Mouse (Mus musculus): ENCODE results near the gene Galt. TPM values are rescaled to one million over a fixed set of nuclear protein-coding genes. Genes with fewer than 3 reads are reported as not detected.
"Not testable (repeated sequence)": the region's sequence is repeated elsewhere in the genome, so short reads cannot be mapped to it uniquely, and the experiment has no call there.

Gene Galt
- polyA plus RNA-seq, 1 experiment from 2014 or later: 18.2 TPM

GRCm38 (mm10) chr4:41775840-41776239 is 20.8 kb downstream of the Galt start:
- H3K4me3 ChIP-seq (ENCODE audit: inconsistent target); H3K36me3 ChIP-seq (ENCODE audit: inconsistent target); H3K79me2 ChIP-seq (ENCODE audit: inconsistent target); H3K27ac ChIP-seq: not testable (repeated sequence)
- 100% methylated on average over 1 of the region's 1 CpGs for WGBS (ENCODE audit: missing documents)

DNA sequence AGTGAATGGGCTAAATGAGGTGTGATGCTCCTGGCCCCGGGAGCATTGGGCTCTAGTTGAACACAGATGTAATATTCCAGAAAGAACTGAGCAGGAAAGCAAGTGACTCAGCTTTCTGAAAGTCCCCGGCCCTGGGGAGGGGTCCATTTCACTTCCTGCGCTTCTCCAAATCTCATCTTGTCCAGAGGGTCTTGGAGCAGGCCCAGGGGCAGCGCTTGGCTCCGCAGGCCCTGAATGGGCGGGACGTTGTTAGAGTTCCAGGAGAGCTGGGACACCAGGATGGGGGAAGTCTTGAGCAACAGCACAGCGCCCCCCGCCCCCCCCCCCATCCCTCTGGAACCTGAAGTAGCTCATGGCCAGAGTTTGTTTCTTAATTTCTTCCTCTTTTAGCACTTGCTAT is 26.2 kb downstream of the Galt start:
- 50% methylated on average over 1 of the region's 9 CpGs for WGBS (ENCODE audit: missing documents)
- H3K36me3 ChIP-seq (ENCODE audit: inconsistent target); H3K27ac ChIP-seq; H3K4me3 ChIP-seq (ENCODE audit: inconsistent target); H3K79me2 ChIP-seq (ENCODE audit: inconsistent target): not testable (repeated sequence)

DNA sequence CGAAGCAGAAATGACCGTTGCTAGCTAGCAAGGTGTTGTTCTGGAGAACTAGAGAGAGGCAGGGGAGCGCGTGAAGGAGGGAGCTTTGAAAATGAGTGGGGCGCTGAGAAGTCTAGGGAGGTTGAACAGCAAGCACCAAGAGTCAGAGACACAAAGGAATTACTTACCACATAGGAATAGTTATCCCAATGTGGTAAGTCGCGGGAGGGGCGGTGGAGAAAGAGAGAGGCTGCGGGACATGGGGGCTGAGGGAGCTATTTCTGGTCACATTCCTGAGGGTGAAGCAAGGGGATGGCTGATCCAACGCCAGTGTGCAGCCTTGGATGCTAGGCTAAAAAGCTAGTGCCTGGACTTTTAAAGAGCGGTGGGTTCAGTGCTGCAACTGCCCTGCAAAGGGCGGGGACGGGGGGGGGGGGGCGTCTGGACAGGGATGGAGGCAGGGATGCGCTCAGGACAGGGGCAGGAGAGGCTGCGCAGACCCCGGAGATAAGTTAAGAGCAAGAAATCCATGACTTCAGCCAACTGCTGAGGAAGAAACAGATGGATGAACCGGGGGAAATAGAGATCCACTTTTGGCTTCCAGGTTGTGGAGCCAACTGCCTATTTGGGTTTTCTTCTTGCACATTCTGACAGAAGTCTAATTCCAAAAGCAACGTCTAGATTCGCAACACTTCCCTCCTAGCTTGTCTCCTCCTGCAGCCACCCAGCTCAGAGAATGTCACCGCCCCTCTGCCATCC is 26.9 kb downstream of the Galt start:
- H3K27ac ChIP-seq; H3K79me2 ChIP-seq (ENCODE audit: inconsistent target); H3K4me3 ChIP-seq (ENCODE audit: inconsistent target); H3K36me3 ChIP-seq (ENCODE audit: inconsistent target): not testable (repeated sequence)
- WGBS (ENCODE audit: missing documents): 32% methylated on average over 11 of the region's 21 CpGs

- not testable (repeated sequence) for H3K27ac ChIP-seq; H3K36me3 ChIP-seq (ENCODE audit: inconsistent target); H3K4me3 ChIP-seq (ENCODE audit: inconsistent target); H3K79me2 ChIP-seq (ENCODE audit: inconsistent target)
- 100% methylated on average over 2 of the region's 4 CpGs for whole genome bisulfite sequencing (ENCODE audit: missing documents)
Measured at GRCm38 (mm10) chr4:41782711-41783110, 27.7 kb downstream of the Galt start.

- not testable (repeated sequence) for H3K36me3 ChIP-seq (ENCODE audit: inconsistent target); H3K27ac ChIP-seq; H3K79me2 ChIP-seq (ENCODE audit: inconsistent target); H3K4me3 ChIP-seq (ENCODE audit: inconsistent target)
- WGBS (ENCODE audit: missing documents): no CpG with 5 or more reads among the region's 3 CpGs
Measured at GRCm38 (mm10) chr4:41783197-41783596, 28.2 kb downstream of the Galt start.

Other genes with a start within 250 kb of the Galt start
- 0.22 TPM in 1 of 3 replicates, not detected in the others for gene 1110017D15Rik, start 237.9 kb upstream of the Galt start, polyA plus RNA-seq (2018)
- gene Fam219a, start 185.7 kb upstream of the Galt start, polyA plus RNA-seq (2018): 53.0 to 79.9 TPM (median 67.6 TPM) in 3 replicates
- 0.25 to 1.1 TPM (median 0.45 TPM) in 3 replicates for gene Dnaic1, start 185.5 kb upstream of the Galt start, polyA plus RNA-seq (2018)
- 1.2 to 3.7 TPM (median 1.6 TPM) in 3 replicates for gene Enho, start 114.9 kb upstream of the Galt start, polyA plus RNA-seq (2018)
- not detected in 3 replicates for gene Cntfr, start 58.1 kb upstream of the Galt start, polyA plus RNA-seq (2018)
- gene Il11ra1, start 55.2 kb upstream of the Galt start, polyA plus RNA-seq (2018): 34.7 to 49.1 TPM (median 47.4 TPM) in 3 replicates
- 6.4 to 25.9 TPM (median 19.8 TPM) in 3 replicates for gene Rpp25l, start 41.7 kb upstream of the Galt start, polyA plus RNA-seq (2018)
- gene Dctn3, start 32.1 kb upstream of the Galt start, polyA plus RNA-seq (2018): 34.4 to 93.4 TPM (median 69.6 TPM) in 3 replicates
- gene Arid3c, start 24.1 kb upstream of the Galt start, polyA plus RNA-seq (2018): not detected in 3 replicates
- 37.5 to 72.4 TPM (median 70.3 TPM) in 3 replicates for gene Sigmar1, start 929 bp downstream of the Galt start, polyA plus RNA-seq (2018)
- 1.1 to 3.3 TPM in 2 of 3 replicates, not detected in the other for gene Ccl27a, start 19.0 kb downstream of the Galt start, polyA plus RNA-seq (2018)
- gene Gm21541, start 148.4 kb downstream of the Galt start, polyA plus RNA-seq (2018): not detected in 3 replicates
- not detected in 3 replicates for gene Gm20878, start 186.3 kb downstream of the Galt start, polyA plus RNA-seq (2018)
- not detected in 3 replicates for gene Fam205a4, start 210.8 kb downstream of the Galt start, polyA plus RNA-seq (2018)